Mouse (Mus musculus): ENCODE measurements at regions not wholly inside any gene's neighbourhood (a gene's known extent, or its start where the extent isn't known, plus 50 kb on each side); places are given as distances from the start of the nearest gene placed in this dataset.

DNA sequence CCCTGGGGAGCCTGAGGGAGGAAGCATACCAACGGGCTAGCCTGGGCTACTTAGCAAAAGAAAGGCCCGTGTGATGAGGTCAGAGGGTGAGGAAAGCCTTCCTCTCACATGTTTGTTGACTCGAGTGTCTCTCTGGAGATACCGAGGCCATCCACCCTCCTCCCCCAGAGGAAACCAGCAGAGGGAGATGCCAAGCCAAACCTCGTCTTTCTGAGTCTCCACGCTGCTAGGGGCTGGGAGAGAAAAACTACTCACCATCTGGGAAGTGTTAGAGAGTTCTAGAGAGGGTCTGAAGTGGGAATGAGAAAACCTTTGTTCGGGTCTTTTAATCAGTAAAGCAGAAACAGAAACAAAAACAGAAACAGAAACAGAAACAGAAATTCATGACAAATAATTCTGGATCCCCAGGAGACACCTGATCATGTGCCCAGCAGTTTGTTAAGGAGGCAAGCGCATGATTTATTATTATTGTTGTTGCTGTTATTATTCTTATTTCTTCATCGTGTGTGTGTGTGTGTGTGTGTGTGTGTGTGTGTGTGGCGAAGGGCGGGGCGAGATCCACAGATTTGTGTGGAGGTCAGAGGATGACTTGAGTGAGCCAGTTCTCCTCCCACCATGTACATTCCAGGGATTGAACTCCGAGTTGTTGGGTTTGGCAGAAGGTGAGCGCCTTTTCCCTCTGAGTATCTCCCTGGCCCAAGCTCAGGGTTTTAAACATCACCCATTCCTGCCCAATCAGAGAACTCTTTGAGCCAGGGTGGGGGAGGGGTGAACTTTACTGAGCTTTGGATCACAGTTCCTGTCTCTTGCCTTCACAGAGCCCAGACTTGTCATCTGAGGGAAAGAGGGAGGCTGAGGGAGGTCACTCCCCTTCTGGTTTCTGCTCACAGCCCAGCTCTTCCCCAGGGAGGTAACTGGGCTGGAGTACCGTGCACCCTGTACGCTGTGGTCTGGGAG lies 104.2 kb downstream of the Zfp36l2 start:
- Histone ChIP-seq H3K4me1 (replicated peaks) (peaks cover 36% of the 10 kb centered on the region), H3K9ac (replicated peaks) (no peak overlapping the region), H3K27ac (no peak overlapping the region), H3K27me3 (0 out of 2 replicates have a peak, but pooled peaks cover 3% of the 10 kb centered on the region), H3K4me2 (replicated peaks) (no peak overlapping the region), H3K9me3 (no peaks in the 10 kb centered on the region), H3K4me3 (replicated peaks) (no peak overlapping the region), H3K36me3 (no peaks in the 10 kb centered on the region)
- ATAC-seq = no peak
- WGBS = 76% methylated on average over 16 of the region's 16 CpGs

DNA sequence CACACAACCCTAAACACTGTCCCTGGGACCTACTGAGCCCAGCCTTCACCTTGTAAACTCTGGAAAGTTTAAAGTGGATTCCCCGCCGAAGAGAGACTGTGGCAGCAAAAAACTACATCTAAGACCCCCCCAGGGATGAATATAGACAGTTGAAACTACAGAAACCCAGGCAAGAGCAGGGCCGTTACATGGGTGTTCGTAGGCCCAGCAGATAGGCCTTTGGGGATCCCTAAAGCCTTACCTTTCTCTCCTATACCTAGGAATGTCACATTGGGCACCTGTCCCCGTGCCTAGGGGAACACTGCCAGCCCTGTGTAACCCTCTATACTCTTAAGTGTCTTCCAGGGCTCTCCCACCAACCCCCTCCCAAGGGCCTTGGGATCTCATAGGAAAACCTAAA lies 105.2 kb downstream of the Zfp36l2 start:
- H3K4me1 ChIP-seq (replicated peaks) = peaks cover 36% of the 10 kb centered on the region
- no peak for ATAC-seq
- 97% methylated on average over 5 of the region's 5 CpGs for WGBS
- H3K36me3 ChIP-seq = no peaks in the 10 kb centered on the region
- no peak overlapping the region for H3K9ac ChIP-seq (replicated peaks)
- 0 out of 2 replicates have a peak, but pooled peaks cover 3% of the 10 kb centered on the region for H3K27me3 ChIP-seq
- no peak overlapping the region for H3K4me2 ChIP-seq (replicated peaks)
- no peak overlapping the region for H3K27ac ChIP-seq
- no peak overlapping the region for H3K4me3 ChIP-seq (replicated peaks)
- no peaks in the 10 kb centered on the region for H3K9me3 ChIP-seq

GRCm38 (mm10) chr17:84081751-84082352 lies 105.9 kb downstream of the Zfp36l2 start:
- peak overlapping the region; percentile 56; the same call in 1 of the 2 replicates for H3K27ac ChIP-seq
- H3K4me2 ChIP-seq (replicated peaks) = no peak overlapping the region
- H3K4me1 ChIP-seq (replicated peaks) = peaks cover 36% of the 10 kb centered on the region
- ATAC-seq = peak; percentile 51
- H3K9me3 ChIP-seq = no peaks in the 10 kb centered on the region
- H3K9ac ChIP-seq (replicated peaks) = no peak overlapping the region
- H3K27me3 ChIP-seq = 0 out of 2 replicates have a peak, but pooled peaks cover 3% of the 10 kb centered on the region
- H3K36me3 ChIP-seq = no peaks in the 10 kb centered on the region
- no peak overlapping the region for H3K4me3 ChIP-seq (replicated peaks)
- 80% methylated on average over 8 of the region's 8 CpGs for WGBS

GRCm38 (mm10) chr17:84075081-84075938 lies 112.4 kb downstream of the Zfp36l2 start:
- Histone ChIP-seq H3K4me1 (replicated peaks) (no peaks in the 10 kb centered on the region), H3K36me3 (no peaks in the 10 kb centered on the region), H3K9ac (replicated peaks) (no peak overlapping the region), H3K27ac (no peak overlapping the region), H3K4me2 (replicated peaks) (no peak overlapping the region), H3K27me3 (no peaks in the 10 kb centered on the region), H3K4me3 (replicated peaks) (no peak overlapping the region), H3K9me3 (no peaks in the 10 kb centered on the region)
- ATAC-seq = no peak
- 83% methylated on average over 3 of the region's 3 CpGs for WGBS

DNA sequence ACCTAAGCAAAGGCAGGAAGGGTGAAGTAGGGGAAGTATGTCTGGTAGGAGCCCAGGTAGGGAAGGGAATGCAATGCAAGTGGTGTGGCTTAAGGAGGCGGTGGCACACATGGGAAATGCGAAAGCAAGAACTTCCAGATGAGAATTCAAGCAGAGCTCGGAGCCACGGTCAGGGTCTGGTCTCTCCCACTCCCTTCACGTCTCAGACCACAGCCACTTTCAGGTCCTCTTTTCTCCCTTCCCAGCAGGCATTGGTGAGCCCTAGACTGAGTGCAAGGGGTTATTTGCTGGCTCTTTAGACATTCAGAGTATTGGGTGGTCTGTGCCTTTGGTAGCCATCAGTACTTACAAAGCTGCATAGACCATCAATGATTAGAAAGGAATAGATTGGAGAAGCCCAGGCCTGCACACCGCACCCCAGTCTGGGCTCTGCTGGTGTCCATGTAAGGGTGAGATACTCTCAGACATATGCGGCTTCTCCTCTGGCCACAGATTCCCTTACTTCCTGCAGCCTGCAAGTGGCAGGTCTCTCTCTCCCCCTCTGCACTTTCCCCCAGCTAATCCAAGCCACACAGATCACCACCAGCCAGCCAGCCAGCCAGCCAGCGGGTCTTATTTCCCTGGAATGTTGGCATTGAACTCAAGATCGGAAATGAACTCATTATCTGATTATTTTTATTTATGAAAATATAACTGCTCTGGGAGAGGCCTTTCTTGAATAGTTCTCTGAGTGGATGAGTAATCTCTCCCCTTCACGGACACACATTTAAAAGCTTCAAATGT lies 113.6 kb downstream of the Zfp36l2 start:
- no peak overlapping the region for H3K4me2 ChIP-seq (replicated peaks)
- no peaks in the 10 kb centered on the region for H3K36me3 ChIP-seq
- H3K4me3 ChIP-seq (replicated peaks) = no peak overlapping the region
- H3K4me1 ChIP-seq (replicated peaks) = no peaks in the 10 kb centered on the region
- H3K9ac ChIP-seq (replicated peaks) = no peak overlapping the region
- no peak overlapping the region for H3K27ac ChIP-seq
- ATAC-seq = no peak
- H3K9me3 ChIP-seq = no peaks in the 10 kb centered on the region
- 87% methylated on average over 10 of the region's 10 CpGs for WGBS
- no peaks in the 10 kb centered on the region for H3K27me3 ChIP-seq

- ATAC-seq = no peak
- H3K4me2 ChIP-seq (replicated peaks) = no peak overlapping the region
- no peaks in the 10 kb centered on the region for H3K27me3 ChIP-seq
- no peaks in the 10 kb centered on the region for H3K9me3 ChIP-seq
- H3K27ac ChIP-seq = no peak overlapping the region
- no peak overlapping the region for H3K9ac ChIP-seq (replicated peaks)
- H3K4me3 ChIP-seq (replicated peaks) = no peak overlapping the region
- 52% methylated on average over 4 of the region's 4 CpGs for WGBS
- no peaks in the 10 kb centered on the region for H3K36me3 ChIP-seq
- no peaks in the 10 kb centered on the region for H3K4me1 ChIP-seq (replicated peaks)
Observed at GRCm38 (mm10) chr17:84072426-84073030, 115.2 kb downstream of the Zfp36l2 start.

- H3K4me1 ChIP-seq (replicated peaks) = no peaks in the 10 kb centered on the region
- H3K36me3 ChIP-seq = no peaks in the 10 kb centered on the region
- no peak overlapping the region for H3K27ac ChIP-seq
- H3K9ac ChIP-seq (replicated peaks) = no peak overlapping the region
- H3K27me3 ChIP-seq = no peaks in the 10 kb centered on the region
- WGBS = 90% methylated on average over 2 of the region's 2 CpGs
- H3K4me2 ChIP-seq (replicated peaks) = no peak overlapping the region
- ATAC-seq = no peak
- H3K9me3 ChIP-seq = no peaks in the 10 kb centered on the region
- H3K4me3 ChIP-seq (replicated peaks) = no peak overlapping the region
Observed at GRCm38 (mm10) chr17:84071855-84072254, 115.9 kb downstream of the Zfp36l2 start.

GRCm38 (mm10) chr17:84070596-84070995 lies 117.2 kb downstream of the Zfp36l2 start:
- 93% methylated on average over 3 of the region's 3 CpGs for WGBS
- Histone ChIP-seq H3K27ac (no peak overlapping the region), H3K27me3 (no peaks in the 10 kb centered on the region), H3K4me1 (replicated peaks) (no peaks in the 10 kb centered on the region), H3K4me2 (replicated peaks) (no peak overlapping the region), H3K4me3 (replicated peaks) (no peak overlapping the region), H3K9me3 (no peaks in the 10 kb centered on the region), H3K9ac (replicated peaks) (no peak overlapping the region), H3K36me3 (no peaks in the 10 kb centered on the region)
- no peak for ATAC-seq

DNA sequence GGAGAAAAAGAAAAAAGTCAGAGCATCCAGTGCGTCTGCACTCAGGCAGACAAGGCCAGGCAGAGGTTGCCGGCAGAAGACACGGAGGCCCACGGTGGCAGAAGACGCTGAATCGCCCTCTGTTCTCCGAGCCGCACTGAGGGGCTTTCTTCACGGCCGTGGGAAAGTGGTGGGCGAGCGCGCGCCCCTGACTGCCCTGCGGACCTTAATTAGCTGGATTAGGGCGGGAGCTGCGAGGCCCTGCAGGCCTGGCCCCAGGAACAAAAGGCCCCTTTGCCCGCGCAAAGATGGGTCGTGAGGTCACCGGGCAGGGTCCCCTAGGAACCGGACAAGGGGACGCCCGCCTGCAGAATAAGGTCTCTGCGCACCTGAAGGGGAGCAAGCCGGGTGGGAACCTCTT lies 120.6 kb downstream of the Zfp36l2 start:
- Histone ChIP-seq H3K9me3 (no peaks in the 10 kb centered on the region), H3K9ac (replicated peaks) (no peak overlapping the region), H3K4me1 (replicated peaks) (0 out of 2 replicates have a peak, but pooled peaks cover 4% of the 10 kb centered on the region), H3K27ac (no peak overlapping the region), H3K36me3 (no peaks in the 10 kb centered on the region), H3K4me2 (replicated peaks) (no peak overlapping the region), H3K4me3 (replicated peaks) (no peak overlapping the region), H3K27me3 (no peaks in the 10 kb centered on the region)
- ATAC-seq = no peak
- WGBS = 24% methylated on average over 26 of the region's 26 CpGs

- no peak overlapping the region for H3K9ac ChIP-seq (replicated peaks)
- no peak overlapping the region for H3K4me3 ChIP-seq (replicated peaks)
- H3K27ac ChIP-seq = no peak overlapping the region
- H3K27me3 ChIP-seq = no peaks in the 10 kb centered on the region
- no peak for ATAC-seq
- H3K4me1 ChIP-seq (replicated peaks) = peaks cover 16% of the 10 kb centered on the region
- H3K4me2 ChIP-seq (replicated peaks) = no peak overlapping the region
- WGBS = 51% methylated on average over 7 of the region's 7 CpGs
- H3K9me3 ChIP-seq = no peaks in the 10 kb centered on the region
- no peaks in the 10 kb centered on the region for H3K36me3 ChIP-seq
Observed at GRCm38 (mm10) chr17:84063791-84064190, 124.0 kb downstream of the Zfp36l2 start.

GRCm38 (mm10) chr17:84061621-84062020 lies 126.1 kb downstream of the Zfp36l2 start:
- WGBS = 91% methylated on average over 6 of the region's 6 CpGs
- no peaks in the 10 kb centered on the region for H3K9me3 ChIP-seq
- H3K9ac ChIP-seq (replicated peaks) = no peak overlapping the region
- H3K36me3 ChIP-seq = no peaks in the 10 kb centered on the region
- no peak overlapping the region for H3K27ac ChIP-seq
- no peak overlapping the region for H3K4me3 ChIP-seq (replicated peaks)
- no peaks in the 10 kb centered on the region for H3K27me3 ChIP-seq
- ATAC-seq = no peak
- H3K4me1 ChIP-seq (replicated peaks) = peaks cover 21% of the 10 kb centered on the region
- H3K4me2 ChIP-seq (replicated peaks) = no peak overlapping the region
